Mouse (Mus musculus): Measurements from ENCODE around the gene Lgi4. TPM values are rescaled to one million over a fixed set of nuclear protein-coding genes. Genes with fewer than 3 reads are reported as not detected.

Gene Lgi4
- polyA plus RNA-seq, 1 experiment from 2014 or later = 0.41 TPM

GRCm38 (mm10) chr7:31041023-31041407 lies 18.1 kb upstream of the Lgi4 start:
- DNase-seq (ENCODE audit: low spot score) = no peak
- 31% methylated on average over 8 of the region's 8 CpGs for WGBS
- peak overlapping the region; percentile 53; the same call in 1 of the 2 replicates for H3K4me3 ChIP-seq

GRCm38 (mm10) chr7:31041662-31042315 lies 17.4 kb upstream of the Lgi4 start:
- Histone ChIP-seq H3K27ac (peak overlapping the region; percentile 73), H3K27me3 (ENCODE audit: insufficient read depth, poor library complexity, severe bottlenecking) (peaks cover 59% of the 10 kb centered on the region), H3K9me3 (no peaks in the 10 kb centered on the region), H3K4me1 (peaks cover 14% of the 10 kb centered on the region), H3K4me3 (peak overlapping the region; percentile 53), H3K36me3 (no peaks in the 10 kb centered on the region)
- no peak for DNase-seq (ENCODE audit: low spot score)
- 6% methylated on average over 28 of the region's 28 CpGs for WGBS

More at GRCm38 (mm10) chr7:31041023-31041407, 18.1 kb upstream of the Lgi4 start:
- H3K4me1 ChIP-seq = peaks cover 14% of the 10 kb centered on the region
- H3K9me3 ChIP-seq = no peaks in the 10 kb centered on the region
- no peak overlapping the region for H3K27ac ChIP-seq
- H3K27me3 ChIP-seq (ENCODE audit: insufficient read depth, poor library complexity, severe bottlenecking) = peaks cover 58% of the 10 kb centered on the region
- no peaks in the 10 kb centered on the region for H3K36me3 ChIP-seq

- Histone ChIP-seq H3K36me3 (no peaks in the 10 kb centered on the region), H3K27ac (peak within 1 kb of the TSS; percentile 73), H3K4me1 (peaks cover 14% of the 10 kb centered on the region), H3K9me3 (no peaks in the 10 kb centered on the region), H3K4me3 (peak within 1 kb of the TSS; percentile 53), H3K27me3 (ENCODE audit: insufficient read depth, poor library complexity, severe bottlenecking) (peaks cover 66% of the 10 kb centered on the region)
- DNase-seq (ENCODE audit: low spot score) = no peak
- WGBS = 38% methylated on average over 10 of the region's 10 CpGs
These were observed 16.7 kb upstream of the Lgi4 start, which contains the start of gene Fxyd5 for GRCm38 (mm10) chr7:31042431-31042910. Gene Fxyd5, minus strand, starts transcription at chr7:31042481.

- Histone ChIP-seq H3K4me3 (no peak overlapping the region), H3K27ac (no peak overlapping the region), H3K9me3 (no peaks in the 10 kb centered on the region), H3K4me1 (peaks cover 45% of the 10 kb centered on the region), H3K27me3 (ENCODE audit: insufficient read depth, poor library complexity, severe bottlenecking) (peaks cover 90% of the 10 kb centered on the region), H3K36me3 (no peaks in the 10 kb centered on the region)
- WGBS = 20% methylated on average over 5 of the region's 5 CpGs
- DNase-seq (ENCODE audit: low spot score) = no peak
These were observed 9.9 kb upstream of the Lgi4 start for GRCm38 (mm10) chr7:31049135-31049845.

GRCm38 (mm10) chr7:31049846-31050281 lies 9.3 kb upstream of the Lgi4 start:
- H3K4me3 ChIP-seq = peak overlapping the region; percentile 42
- H3K9me3 ChIP-seq = no peaks in the 10 kb centered on the region
- no peak overlapping the region for H3K27ac ChIP-seq
- H3K36me3 ChIP-seq = no peaks in the 10 kb centered on the region
- no peak for DNase-seq (ENCODE audit: low spot score)
- peaks cover 51% of the 10 kb centered on the region for H3K4me1 ChIP-seq
- peaks cover 89% of the 10 kb centered on the region for H3K27me3 ChIP-seq (ENCODE audit: insufficient read depth, poor library complexity, severe bottlenecking)
- 4% methylated on average over 12 of the region's 15 CpGs for WGBS

GRCm38 (mm10) chr7:31050487-31050886 lies 8.7 kb upstream of the Lgi4 start:
- Histone ChIP-seq H3K36me3 (no peaks in the 10 kb centered on the region), H3K27ac (no peak overlapping the region), H3K9me3 (no peaks in the 10 kb centered on the region), H3K4me1 (peaks cover 57% of the 10 kb centered on the region), H3K4me3 (no peak overlapping the region; the same call in 1 of the 2 replicates), H3K27me3 (ENCODE audit: insufficient read depth, poor library complexity, severe bottlenecking) (peaks cover 83% of the 10 kb centered on the region)
- DNase-seq (ENCODE audit: low spot score) = no peak
- WGBS = 8% methylated on average over 6 of the region's 6 CpGs

- H3K4me1 ChIP-seq = peaks cover 61% of the 10 kb centered on the region
- 4% methylated on average over 9 of the region's 9 CpGs for WGBS
- no peak for DNase-seq (ENCODE audit: low spot score)
These were observed 8.2 kb upstream of the Lgi4 start for GRCm38 (mm10) chr7:31050921-31051320.

GRCm38 (mm10) chr7:31051321-31052021 lies 7.7 kb upstream of the Lgi4 start, which contains the start of gene Fxyd7:
Gene Fxyd7, minus strand, starts transcription at chr7:31051467.
- peaks cover 63% of the 10 kb centered on the region for H3K4me1 ChIP-seq
- H3K4me3 ChIP-seq = peak within 1 kb of the TSS; percentile 52
- 4% methylated on average over 28 of the region's 28 CpGs for WGBS

More at GRCm38 (mm10) chr7:31050921-31051320, 8.2 kb upstream of the Lgi4 start:
- Histone ChIP-seq H3K9me3 (no peaks in the 10 kb centered on the region), H3K36me3 (no peaks in the 10 kb centered on the region), H3K4me3 (peak overlapping the region; percentile 52), H3K27me3 (ENCODE audit: insufficient read depth, poor library complexity, severe bottlenecking) (peaks cover 81% of the 10 kb centered on the region), H3K27ac (no peak overlapping the region)

GRCm38 (mm10) chr7:31052251-31052635 lies 6.9 kb upstream of the Lgi4 start:
- Histone ChIP-seq H3K27ac (peak overlapping the region; percentile 90; the same call in 1 of the 2 replicates), H3K27me3 (ENCODE audit: insufficient read depth, poor library complexity, severe bottlenecking) (peaks cover 75% of the 10 kb centered on the region), H3K4me3 (peak overlapping the region; percentile 52), H3K9me3 (no peaks in the 10 kb centered on the region), H3K36me3 (no peaks in the 10 kb centered on the region), H3K4me1 (peaks cover 63% of the 10 kb centered on the region)
- no peak for DNase-seq (ENCODE audit: low spot score)
- 3% methylated on average over 22 of the region's 22 CpGs for WGBS

More at GRCm38 (mm10) chr7:31051321-31052021, 7.7 kb upstream of the Lgi4 start, which contains the start of gene Fxyd7:
- Histone ChIP-seq H3K27me3 (ENCODE audit: insufficient read depth, poor library complexity, severe bottlenecking) (peaks cover 81% of the 10 kb centered on the region), H3K27ac (no peak within 1 kb of the TSS; the same call in 1 of the 2 replicates), H3K9me3 (no peaks in the 10 kb centered on the region), H3K36me3 (no peaks in the 10 kb centered on the region)
- DNase-seq (ENCODE audit: low spot score) = no peak

- peak; percentile 80 for DNase-seq (ENCODE audit: low spot score)
- Histone ChIP-seq H3K27me3 (ENCODE audit: insufficient read depth, poor library complexity, severe bottlenecking) (peaks cover 69% of the 10 kb centered on the region), H3K36me3 (no peaks in the 10 kb centered on the region), H3K9me3 (no peaks in the 10 kb centered on the region), H3K4me3 (peak overlapping the region; percentile 52), H3K4me1 (peaks cover 63% of the 10 kb centered on the region), H3K27ac (peak overlapping the region; percentile 90)
- under 1% methylated on average over 34 of the region's 34 CpGs for WGBS
These were observed 6.3 kb upstream of the Lgi4 start for GRCm38 (mm10) chr7:31052636-31053434.

- DNase-seq (ENCODE audit: low spot score) = no peak
- Histone ChIP-seq H3K9me3 (no peaks in the 10 kb centered on the region), H3K4me3 (peak overlapping the region; percentile 52), H3K27me3 (ENCODE audit: insufficient read depth, poor library complexity, severe bottlenecking) (peaks cover 58% of the 10 kb centered on the region), H3K27ac (peak overlapping the region; percentile 90), H3K36me3 (no peaks in the 10 kb centered on the region), H3K4me1 (peaks cover 63% of the 10 kb centered on the region)
- 23% methylated on average over 10 of the region's 10 CpGs for WGBS
These were observed 5.2 kb upstream of the Lgi4 start for GRCm38 (mm10) chr7:31053882-31054447.
